Mouse (Mus musculus) small intestine, adult 2 months (tissue): ENCODE measurements at regions not wholly inside any gene's neighbourhood (a gene's known extent, or its start where the extent isn't known, plus 50 kb on each side); places are given as distances from the start of the nearest gene placed in this dataset.

Experiments
- H3K27ac ChIP-seq: fragments of 200-500 bp; 2 replicates; pipeline ENCODE4 v1.5.1; 2012; ENCODE audit warnings: low read depth, low read length, control low read depth, inconsistent platforms; ENCODE audit not compliant: insufficient read depth
- H3K27me3 ChIP-seq: fragments of 200-500 bp; 2 replicates; pipeline ENCODE4 v1.6.1; 2012; ENCODE audit warnings: mild to moderate bottlenecking, moderate library complexity, low read length, inconsistent platforms; ENCODE audit not compliant: control insufficient read depth, insufficient read depth
- H3K36me3 ChIP-seq: fragments of 200-500 bp; 2 replicates; pipeline ENCODE4 v1.6.1; 2012; ENCODE audit warnings: mild to moderate bottlenecking, low read length, control low read depth, inconsistent platforms; ENCODE audit not compliant: control insufficient read depth, insufficient read depth
- H3K4me1 ChIP-seq: fragments of 200-500 bp; 2 replicates; pipeline ENCODE4 v1.6.1; 2012; ENCODE audit warnings: low read length, inconsistent platforms, mixed read lengths; ENCODE audit not compliant: control insufficient read depth, insufficient read depth, insufficient read length
- H3K4me3 ChIP-seq: fragments of 200-500 bp; 2 replicates; pipeline ENCODE4 v1.5.1; 2012; ENCODE audit warnings: low read depth, mild to moderate bottlenecking, control low read depth, inconsistent platforms, low read length, moderate library complexity
- CTCF ChIP-seq: fragments of 200-500 bp; IDR thresholded peaks from 2 replicates; pipeline ENCODE4 v1.5.1; 2012; ENCODE audit warnings: low read depth, mild to moderate bottlenecking, control low read depth, inconsistent platforms, low read length, moderate library complexity, mixed read lengths; ENCODE audit not compliant: insufficient replicate concordance, insufficient read length; ENCODE audit errors: extremely low read depth
- POLR2A ChIP-seq: fragments of 200-500 bp; IDR thresholded peaks from 2 replicates; pipeline ENCODE4 v1.6.1; 2012; ENCODE audit warnings: low read depth, mild to moderate bottlenecking, control low read depth, inconsistent platforms, low read length, moderate library complexity
- WGBS: fragments of 180-500 bp; shearing (Covaris S2); methylation state at CpG from one replicate; pipeline ENCODE4 v1.1.7; 2018; 5-methylcytosine and 5-hydroxymethylcytosine counted together

GRCm38 (mm10) chrX:167107469-167107868, 101.6 kb downstream of the Tmsb4x start:
- peak overlapping the region; percentile 69; the same call in 1 of the 2 replicates for H3K27ac ChIP-seq
- no peaks in the 10 kb centered on the region for H3K27me3 ChIP-seq
- no peaks in the 10 kb centered on the region for H3K36me3 ChIP-seq
- peaks cover 2% of the 10 kb centered on the region; the same call in 1 of the 2 replicates for H3K4me1 ChIP-seq
- WGBS: 76% methylated on average over 4 of the region's 4 CpGs
- H3K4me3 ChIP-seq: no peak overlapping the region
- TF ChIP-seq POLR2A: no peak
- TF ChIP-seq CTCF: no peak

DNA sequence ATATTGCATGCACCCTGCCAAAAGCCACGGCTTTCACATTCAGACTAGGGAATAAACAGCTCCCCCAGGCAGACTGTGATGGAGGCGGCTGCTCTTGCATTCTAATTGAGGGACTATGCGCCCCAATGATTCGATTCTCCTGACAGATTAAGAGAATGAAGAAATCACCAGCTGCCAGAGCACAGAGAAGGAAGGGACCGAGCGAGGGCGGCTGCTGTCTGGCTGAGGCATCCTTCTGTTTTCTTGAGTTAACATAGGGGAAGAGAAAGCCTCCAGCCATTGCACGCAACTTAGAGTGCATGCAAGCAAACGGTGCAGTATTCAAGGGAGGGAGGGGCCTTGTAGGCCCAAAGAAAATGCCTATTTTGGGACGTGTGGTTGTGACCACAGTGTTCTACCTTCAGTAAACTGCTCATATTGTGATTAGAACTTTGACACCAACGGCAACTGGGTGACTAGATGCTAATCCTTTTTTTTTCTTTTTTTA, 103.1 kb downstream of the Tmsb4x start:
- no peak for TF ChIP-seq POLR2A
- TF ChIP-seq CTCF: no peak
- H3K4me3 ChIP-seq: no peak overlapping the region
- H3K36me3 ChIP-seq: no peaks in the 10 kb centered on the region
- no peaks in the 10 kb centered on the region for H3K27me3 ChIP-seq
- peaks cover 2% of the 10 kb centered on the region; the same call in 1 of the 2 replicates for H3K4me1 ChIP-seq
- H3K27ac ChIP-seq: peak overlapping the region; percentile 59
- 82% methylated on average over 11 of the region's 11 CpGs for WGBS

DNA sequence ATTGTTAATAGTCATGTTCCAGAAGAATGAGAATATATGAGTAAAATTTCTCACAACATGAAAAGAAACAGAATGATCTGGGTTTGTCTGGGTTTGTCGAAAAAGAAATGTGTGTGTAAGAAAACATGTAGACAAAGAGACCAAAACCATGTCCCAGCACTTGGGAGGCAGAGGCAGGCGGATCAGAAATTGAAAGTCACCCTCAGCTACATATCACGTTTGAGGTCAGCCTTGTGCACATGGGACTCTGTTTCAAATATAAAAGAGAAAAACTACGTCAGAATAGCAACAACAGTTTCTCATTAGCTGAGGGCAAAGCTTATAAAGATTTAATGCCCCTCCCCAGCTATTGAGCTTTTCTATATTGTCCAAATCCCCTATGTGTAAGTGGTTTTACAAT, 103.8 kb downstream of the Tmsb4x start:
- WGBS: 84% methylated on average over 4 of the region's 4 CpGs
- no peaks in the 10 kb centered on the region for H3K36me3 ChIP-seq
- no peaks in the 10 kb centered on the region for H3K27me3 ChIP-seq
- no peak overlapping the region; the same call in 1 of the 2 replicates for H3K27ac ChIP-seq
- TF ChIP-seq CTCF (no peak), POLR2A (no peak)
- H3K4me3 ChIP-seq: no peak overlapping the region
- peaks cover 2% of the 10 kb centered on the region; the same call in 1 of the 2 replicates for H3K4me1 ChIP-seq

DNA sequence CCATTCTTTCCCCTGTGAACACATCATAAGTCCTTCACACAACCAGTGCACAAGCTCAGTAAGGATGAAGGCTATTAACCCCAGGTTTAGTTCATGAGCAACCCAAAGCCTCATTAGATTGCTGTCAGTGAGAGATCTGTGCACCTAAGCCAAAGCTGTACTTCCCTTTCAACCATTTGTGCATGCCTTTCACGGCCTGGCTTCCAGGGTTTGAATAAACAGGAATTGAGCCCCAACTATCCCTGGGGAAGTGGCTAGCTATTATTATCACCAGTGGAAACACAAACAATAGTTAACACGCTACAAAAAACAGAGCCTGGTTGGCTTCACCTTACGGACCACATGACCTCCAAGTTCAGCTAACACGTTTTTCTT, 104.9 kb downstream of the Tmsb4x start:
- Histone ChIP-seq H3K4me3 (no peak overlapping the region), H3K27ac (peak overlapping the region; percentile 80), H3K4me1 (peaks cover 4% of the 10 kb centered on the region; the same call in 1 of the 2 replicates), H3K36me3 (no peaks in the 10 kb centered on the region), H3K27me3 (no peaks in the 10 kb centered on the region)
- TF ChIP-seq POLR2A (no peak), CTCF (no peak)
- 71% methylated on average over 4 of the region's 4 CpGs for WGBS

DNA sequence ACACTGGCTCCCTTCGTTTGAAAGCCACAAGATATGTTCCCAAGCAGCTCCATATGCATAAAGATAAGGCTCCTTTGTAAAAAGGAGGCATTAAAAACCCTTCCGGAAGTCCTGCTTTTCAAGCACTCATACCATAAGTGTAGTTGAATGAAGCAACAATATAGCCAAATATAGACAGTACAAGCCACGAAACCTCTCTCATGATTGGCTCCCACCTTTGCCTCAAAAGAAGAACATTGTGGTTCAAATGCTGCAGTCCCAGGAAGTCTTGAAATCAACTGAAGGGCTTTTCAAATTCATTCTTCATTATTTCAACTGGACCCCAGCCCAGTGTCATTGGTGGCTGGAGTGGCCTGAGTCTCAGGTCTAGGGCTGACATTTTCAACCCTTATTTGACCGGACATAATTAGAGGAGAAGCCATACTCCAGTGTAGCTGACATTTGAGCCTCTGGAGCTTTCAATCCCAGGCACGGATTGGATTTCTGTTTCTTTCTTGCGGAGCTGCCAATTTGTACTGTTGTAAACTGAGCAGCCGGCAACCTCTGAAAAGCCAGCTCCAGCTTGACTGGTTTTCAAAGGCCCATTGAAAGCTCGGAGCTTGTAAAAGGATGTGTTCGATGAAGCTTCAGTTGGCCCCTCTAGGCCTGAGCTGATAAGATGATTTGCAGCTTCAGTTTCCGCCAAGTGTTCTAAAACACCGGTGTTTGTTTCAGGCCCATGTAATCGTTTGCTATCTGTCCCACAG, 105.4 kb downstream of the Tmsb4x start:
- H3K27ac ChIP-seq: peak overlapping the region; percentile 80
- 59% methylated on average over 12 of the region's 12 CpGs for WGBS

GRCm38 (mm10) chrX:167101929-167102328, 107.2 kb downstream of the Tmsb4x start:
- peaks cover 4% of the 10 kb centered on the region; the same call in 1 of the 2 replicates for H3K4me1 ChIP-seq
- TF ChIP-seq POLR2A (no peak), CTCF (no peak)
- no peaks in the 10 kb centered on the region for H3K27me3 ChIP-seq
- no peaks in the 10 kb centered on the region for H3K36me3 ChIP-seq
- 68% methylated on average over 2 of the region's 2 CpGs for WGBS
- H3K4me3 ChIP-seq: no peak overlapping the region
- H3K27ac ChIP-seq: peak overlapping the region; percentile 62; the same call in 1 of the 2 replicates

More for the DNA sequence above, 105.4 kb downstream of the Tmsb4x start:
- no peak for TF ChIP-seq CTCF
- TF ChIP-seq POLR2A: no peak
- no peak overlapping the region for H3K4me3 ChIP-seq
- H3K4me1 ChIP-seq: peaks cover 4% of the 10 kb centered on the region; the same call in 1 of the 2 replicates
- H3K36me3 ChIP-seq: no peaks in the 10 kb centered on the region
- no peaks in the 10 kb centered on the region for H3K27me3 ChIP-seq

DNA sequence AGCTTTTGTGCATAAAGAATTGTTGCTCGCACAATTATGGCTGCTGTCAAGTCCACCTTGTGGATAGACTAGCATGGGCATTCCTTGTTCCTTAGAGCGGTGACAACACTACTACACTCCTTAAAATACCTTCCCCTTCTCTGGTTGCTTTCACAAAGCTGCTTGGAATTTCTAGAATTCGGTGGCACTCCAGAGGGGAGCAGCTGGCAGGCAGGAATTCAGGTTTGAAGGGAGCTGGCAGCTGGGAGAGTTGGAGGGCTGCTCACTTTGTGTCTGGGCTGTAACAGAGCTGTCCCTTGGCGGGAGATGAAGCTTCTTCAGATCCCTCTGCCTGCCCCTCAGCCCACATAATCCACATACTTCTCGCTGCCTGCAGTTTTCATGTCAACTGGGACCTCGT, 109.7 kb downstream of the Tmsb4x start:
- Histone ChIP-seq H3K36me3 (no peaks in the 10 kb centered on the region), H3K27ac (no peak overlapping the region), H3K27me3 (no peaks in the 10 kb centered on the region), H3K4me3 (no peak overlapping the region), H3K4me1 (peaks cover 3% of the 10 kb centered on the region; the same call in 1 of the 2 replicates)
- WGBS: 59% methylated on average over 6 of the region's 6 CpGs
- TF ChIP-seq POLR2A (no peak), CTCF (no peak)
